Mouse (Mus musculus) small intestine, adult 2 months (tissue): ENCODE results near the gene Tubb5.

Experiments
- CTCF ChIP-seq: fragments of 200-500 bp; IDR thresholded peaks from 2 replicates; pipeline ENCODE4 v1.5.1; 2012; ENCODE audit warnings: low read depth, mild to moderate bottlenecking, control low read depth, inconsistent platforms, low read length, moderate library complexity, mixed read lengths; ENCODE audit not compliant: insufficient replicate concordance, insufficient read length; ENCODE audit errors: extremely low read depth
- POLR2A ChIP-seq: fragments of 200-500 bp; IDR thresholded peaks from 2 replicates; pipeline ENCODE4 v1.6.1; 2012; ENCODE audit warnings: low read depth, mild to moderate bottlenecking, control low read depth, inconsistent platforms, low read length, moderate library complexity

DNA sequence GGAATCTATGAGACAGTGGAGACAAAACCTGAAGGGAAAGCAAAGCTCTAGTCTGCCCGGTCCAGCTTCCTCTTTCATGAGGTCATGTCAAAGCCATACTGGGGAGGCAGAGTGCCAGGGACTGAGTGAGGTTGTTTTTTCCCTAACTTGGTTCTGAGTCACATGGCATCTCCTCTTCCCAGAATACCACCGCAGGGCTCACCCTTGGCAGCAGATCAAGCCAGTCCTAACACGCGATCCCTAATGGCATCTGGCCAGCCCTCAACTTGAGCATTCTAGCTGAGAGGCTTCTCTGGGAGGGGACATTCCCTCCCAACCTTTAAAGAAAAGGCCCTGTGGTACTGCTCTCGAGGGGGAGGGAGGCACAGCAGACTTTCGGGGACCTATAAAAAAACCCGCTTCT, 24.9 kb downstream of the Tubb5 start:
- no peak for TF ChIP-seq CTCF
- no peak for TF ChIP-seq POLR2A
